ENCODE assay signal across 19 mouse cellular contexts in genomic region chr11:64039600-64039999, GRCm38 (mm10).
"Had no signal": no experiment of that assay in that cellular context is flagged by ENCODE, and none has a peak within 500 bp of the region (broad histone marks: within the 10 kb centered on the region; RNA-seq: fewer than 3 reads in every experiment).

No protein-coding gene starts in this region.

- ATAC-seq: liver, postnatal 0 days; lung, postnatal 0 days; midbrain, embryonic 16.5 days had no signal

- H3K27me3 ChIP-seq: lung, embryonic 15.5 days; neural tube, embryonic 12.5 days; stomach, embryonic 15.5 days had no signal

- H3K4me3 ChIP-seq: lung, embryonic 15.5 days; midbrain, embryonic 10.5 days; midbrain, embryonic 12.5 days; myocyte; neural tube, embryonic 12.5 days; stomach, embryonic 15.5 days had no signal

- H3K27ac ChIP-seq: lung, embryonic 15.5 days; macrophage; midbrain, embryonic 10.5 days; midbrain, embryonic 12.5 days; neural tube, embryonic 12.5 days; stomach, embryonic 15.5 days; stomach, postnatal 0 days had no signal

- H3K9me3 ChIP-seq: lung, embryonic 15.5 days; midbrain, embryonic 10.5 days; midbrain, embryonic 12.5 days; neural tube, embryonic 12.5 days; stomach, embryonic 15.5 days had no signal

- H3K9ac ChIP-seq: liver, postnatal 0 days; lung, embryonic 15.5 days; midbrain, embryonic 12.5 days; neural tube, embryonic 12.5 days; stomach, embryonic 15.5 days had no signal

- H3K36me3 ChIP-seq: midbrain, embryonic 12.5 days; neural tube, embryonic 12.5 days; stomach, embryonic 15.5 days had no signal

- DNase-seq: liver, postnatal 0 days; lung, adult 2 months; lung, postnatal 14 days; lung, postnatal 36 days; midbrain, embryonic 14.5 days; right cerebral cortex, postnatal 14 days; thymus, adult 2 months; thymus, postnatal 25 days; thymus, postnatal 4 days had no signal

- H3K4me1 ChIP-seq: stomach, embryonic 15.5 days had no signal
